Mouse (Mus musculus) testis, postnatal 14 days (tissue): Measurements from ENCODE around the gene Myo5a.

Experiments used
- DNase-seq: peaks from one replicate; pipeline ENCODE4 v3.0.0; 2021; ENCODE audit warnings: low spot score

The Myo5a gene

DNA sequence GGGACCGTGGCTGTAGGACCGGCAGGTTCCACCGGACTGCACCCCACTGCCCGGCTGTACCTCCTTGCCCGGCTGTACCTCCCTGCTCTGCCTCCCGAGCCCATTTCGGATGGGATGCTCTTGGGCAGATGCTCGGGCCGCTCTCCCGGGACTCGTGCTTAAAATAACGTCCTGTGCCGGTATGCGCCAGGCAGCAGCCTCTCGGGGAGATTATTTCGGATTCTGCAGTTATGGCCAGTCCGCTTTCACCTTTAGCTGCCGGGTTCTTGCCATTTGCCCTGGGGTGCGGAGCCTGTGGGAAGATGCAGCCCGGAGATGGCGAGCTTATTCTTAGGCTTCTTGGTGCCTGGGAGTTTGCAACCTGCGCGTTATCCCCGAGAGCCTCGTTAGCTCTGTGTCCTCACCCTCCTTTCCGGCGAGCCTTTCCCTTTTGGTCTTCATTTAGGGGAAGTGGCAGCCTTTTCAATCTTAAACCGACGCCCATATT, 934 bp downstream of the Myo5a start:
- no peak for DNase-seq

DNA sequence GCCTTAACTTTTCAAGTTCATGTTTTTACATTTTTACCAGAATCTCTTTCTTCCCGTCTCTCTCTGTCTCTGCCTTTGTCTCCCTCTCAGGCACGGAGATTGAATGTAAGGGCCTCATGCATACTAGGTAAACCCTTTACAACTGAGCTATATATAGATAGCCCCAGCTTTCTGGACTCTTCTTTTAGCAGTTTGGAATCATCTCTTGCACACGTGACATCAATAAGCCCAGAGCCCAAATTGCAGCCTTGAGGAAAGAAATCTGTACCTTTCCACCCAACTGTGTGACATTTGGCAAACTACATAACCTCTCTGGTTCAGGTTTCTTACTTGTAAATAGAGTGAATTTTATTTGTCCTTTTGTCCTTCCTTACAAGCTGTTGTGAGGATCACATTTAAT, 1.5 kb downstream of the Myo5a start:
- DNase-seq: no peak

DNA sequence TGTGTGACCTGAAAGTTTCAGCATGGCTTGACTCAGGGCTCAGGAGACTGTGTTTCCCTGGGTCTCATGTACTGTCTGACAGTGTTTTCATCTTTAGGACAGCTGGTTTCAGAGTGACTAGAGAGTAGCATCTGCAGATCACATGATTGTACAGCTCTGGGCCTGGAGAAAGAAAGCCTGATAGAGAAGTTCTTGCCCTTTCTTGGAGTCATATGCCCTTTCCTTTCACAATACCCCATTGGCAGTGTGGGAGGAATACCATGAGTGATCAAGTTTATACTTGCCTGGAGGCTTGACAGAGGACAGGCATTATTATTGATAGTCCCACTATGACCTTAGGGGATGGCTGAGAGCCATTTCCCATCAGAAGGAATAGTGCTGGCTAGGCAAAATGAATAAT, 6.4 kb downstream of the Myo5a start:
- DNase-seq: no peak

DNA sequence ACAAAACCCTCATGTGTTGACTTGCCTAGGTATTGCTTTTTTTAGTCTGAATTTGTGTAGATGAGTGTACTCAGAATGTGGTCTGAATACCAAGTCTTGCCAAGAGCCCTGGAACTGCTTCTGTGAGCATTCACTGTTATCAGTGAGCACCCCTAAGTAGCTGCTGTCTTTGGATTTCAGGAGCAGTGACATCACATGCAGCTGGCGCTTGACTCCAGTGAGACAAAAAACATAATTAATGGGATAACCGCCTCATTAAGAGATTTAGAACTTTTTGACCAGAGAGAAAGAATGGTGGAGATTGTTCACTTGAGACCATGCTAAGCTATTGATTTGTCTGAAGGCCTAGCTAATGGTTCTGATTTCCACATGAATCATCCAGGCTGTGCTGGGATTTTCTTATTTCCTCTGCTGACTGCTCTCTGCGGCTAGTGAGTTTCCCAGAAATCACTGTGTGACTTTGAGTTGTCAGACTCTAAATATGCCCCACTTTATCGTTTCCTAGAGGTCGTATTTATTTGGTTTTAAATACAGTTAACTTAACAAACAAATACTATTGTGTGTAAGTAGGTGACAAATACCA, 14.5 kb downstream of the Myo5a start:
- no peak for DNase-seq

DNA sequence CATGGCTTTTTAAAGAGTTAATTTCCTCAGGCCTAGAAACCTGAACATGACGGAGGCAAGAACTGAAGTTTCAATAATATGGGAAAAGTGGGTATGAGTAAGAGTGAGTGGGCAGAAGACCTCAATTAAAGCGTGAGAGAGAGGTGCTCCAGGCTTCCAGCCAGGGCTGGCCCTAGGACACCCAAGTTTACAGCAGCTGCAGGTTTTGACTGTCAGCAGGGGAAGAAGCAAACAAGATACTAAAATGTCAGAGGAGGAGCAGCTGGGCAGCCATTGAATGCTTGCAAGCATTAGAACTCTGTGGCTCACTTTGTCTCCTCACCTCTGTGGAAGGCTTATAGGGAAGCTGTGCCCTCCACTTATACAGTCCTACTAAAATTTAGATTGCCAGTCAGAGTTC, 17.0 kb downstream of the Myo5a start:
- no peak for DNase-seq

DNA sequence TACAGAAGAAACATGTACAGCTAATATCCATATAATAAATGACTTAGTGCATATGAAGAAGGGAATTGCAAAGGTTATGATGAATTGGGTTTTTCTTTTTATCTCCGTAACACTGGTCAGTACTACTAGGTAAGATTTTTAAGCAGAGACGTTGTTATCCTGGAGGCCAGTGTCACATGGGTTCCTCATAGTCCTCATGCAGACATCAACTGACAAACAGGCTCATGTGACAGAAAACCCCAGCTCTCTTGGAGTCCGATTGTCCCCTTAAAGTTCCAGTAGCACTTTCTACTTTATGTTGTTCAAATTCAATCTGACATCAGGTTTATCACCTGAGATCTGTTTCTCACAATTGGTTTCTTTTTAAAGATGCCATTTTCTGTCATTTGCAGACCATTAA, 18.5 kb downstream of the Myo5a start:
- DNase-seq: no peak

DNA sequence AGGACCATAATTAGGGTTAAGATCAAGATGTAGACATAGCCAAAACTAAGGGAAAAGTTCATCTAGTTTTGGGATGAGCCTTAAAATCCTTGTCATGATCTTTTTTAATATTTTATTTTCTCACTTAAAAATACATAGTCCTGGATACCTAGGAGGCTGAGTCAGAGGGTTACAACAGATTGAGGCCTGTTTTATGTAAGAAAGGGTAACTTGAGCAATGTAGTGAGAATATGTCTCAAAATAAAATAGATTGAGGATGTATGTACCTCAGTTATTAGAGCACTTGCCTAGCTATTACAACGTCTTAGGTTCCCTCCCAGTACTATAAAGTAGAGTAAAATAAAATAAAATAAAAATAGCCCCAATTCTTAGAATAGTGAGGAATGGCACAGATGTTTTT, 21.3 kb downstream of the Myo5a start:
- DNase-seq: no peak

DNA sequence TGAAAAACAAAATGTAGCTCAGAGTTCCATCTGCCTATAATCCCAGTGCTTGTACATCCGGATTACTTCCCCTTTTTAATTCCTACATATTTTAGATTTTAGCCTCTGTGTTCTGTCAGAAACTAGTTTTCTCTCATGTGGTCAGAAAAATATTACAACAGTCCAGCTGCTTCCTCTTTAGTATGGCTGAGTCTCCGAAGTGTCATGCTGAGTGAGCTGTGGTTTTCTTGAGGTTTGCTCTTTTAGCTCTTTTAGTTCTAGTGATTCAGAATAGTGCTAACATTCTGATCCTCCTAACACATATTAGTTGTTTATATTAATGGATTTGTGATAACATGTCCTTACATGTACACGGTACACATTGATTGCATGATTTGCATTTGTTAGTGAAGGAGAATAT, 23.9 kb downstream of the Myo5a start:
- DNase-seq: no peak

DNA sequence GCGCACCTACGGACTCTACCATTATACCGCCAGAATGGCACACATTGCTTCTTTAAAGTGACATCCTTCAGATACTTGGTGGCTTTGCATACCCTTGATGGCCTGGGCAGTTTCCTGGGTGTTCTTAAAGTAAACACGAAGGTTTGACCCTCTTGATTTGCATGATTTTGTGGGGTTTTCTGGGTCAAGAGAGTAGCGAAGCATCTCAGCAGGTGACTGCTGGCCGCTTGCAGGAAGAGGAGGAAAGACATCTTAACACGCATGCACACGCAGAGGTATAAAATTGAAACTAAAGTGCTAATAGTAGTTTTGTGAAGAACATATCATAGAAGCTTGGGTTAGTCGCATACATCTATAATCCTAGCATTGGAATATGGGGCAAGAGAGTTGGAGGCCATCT, 28.1 kb downstream of the Myo5a start:
- DNase-seq: no peak

DNA sequence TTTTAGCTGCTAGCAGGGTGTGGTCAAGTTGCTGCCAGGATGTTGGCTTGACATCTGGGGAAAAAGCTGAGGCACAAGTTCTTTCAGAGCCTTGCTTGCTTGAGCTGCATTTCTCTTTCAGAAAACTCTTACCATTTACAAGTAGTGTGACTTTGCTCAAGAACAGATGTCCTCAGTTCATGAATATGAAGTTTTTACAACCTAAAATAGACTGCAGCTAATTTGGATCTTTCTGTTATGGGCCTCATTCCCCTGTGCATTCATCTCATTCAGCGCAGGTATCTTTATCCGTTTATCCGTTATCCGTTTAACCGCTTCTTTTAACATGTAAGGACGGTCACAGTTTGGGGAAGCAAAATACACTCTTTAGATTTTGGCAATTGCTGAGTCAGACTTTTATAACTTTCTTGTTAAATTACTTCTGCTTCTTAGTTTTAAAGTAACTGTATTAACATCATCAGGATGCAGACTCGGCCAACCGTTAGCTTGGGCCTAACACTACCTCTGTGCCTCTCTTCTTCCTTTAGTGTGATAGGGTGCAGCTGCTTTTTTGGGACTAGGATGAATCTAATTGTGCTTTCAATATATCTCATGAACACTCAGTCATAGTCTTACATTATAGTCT, 29.5 kb downstream of the Myo5a start:
- DNase-seq: no peak

DNA sequence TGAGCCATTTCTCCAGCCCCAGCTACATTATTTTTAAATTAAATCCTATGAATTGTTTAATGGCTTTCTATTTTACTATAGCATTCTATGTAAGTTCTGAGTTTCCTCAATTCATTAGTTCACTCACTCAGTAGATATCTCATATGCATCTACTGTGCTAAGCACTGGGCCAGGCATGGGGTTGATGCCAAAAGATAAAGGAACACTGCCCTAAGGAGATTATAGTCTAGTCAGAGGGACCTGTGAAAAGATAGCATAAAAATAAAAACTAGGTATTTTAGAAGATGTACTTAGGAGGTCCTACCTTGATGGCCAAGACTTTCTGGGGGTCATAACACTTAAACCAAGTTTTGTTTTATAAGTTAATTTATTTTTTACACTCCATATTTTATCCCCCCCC, 31.3 kb downstream of the Myo5a start:
- DNase-seq: no peak

DNA sequence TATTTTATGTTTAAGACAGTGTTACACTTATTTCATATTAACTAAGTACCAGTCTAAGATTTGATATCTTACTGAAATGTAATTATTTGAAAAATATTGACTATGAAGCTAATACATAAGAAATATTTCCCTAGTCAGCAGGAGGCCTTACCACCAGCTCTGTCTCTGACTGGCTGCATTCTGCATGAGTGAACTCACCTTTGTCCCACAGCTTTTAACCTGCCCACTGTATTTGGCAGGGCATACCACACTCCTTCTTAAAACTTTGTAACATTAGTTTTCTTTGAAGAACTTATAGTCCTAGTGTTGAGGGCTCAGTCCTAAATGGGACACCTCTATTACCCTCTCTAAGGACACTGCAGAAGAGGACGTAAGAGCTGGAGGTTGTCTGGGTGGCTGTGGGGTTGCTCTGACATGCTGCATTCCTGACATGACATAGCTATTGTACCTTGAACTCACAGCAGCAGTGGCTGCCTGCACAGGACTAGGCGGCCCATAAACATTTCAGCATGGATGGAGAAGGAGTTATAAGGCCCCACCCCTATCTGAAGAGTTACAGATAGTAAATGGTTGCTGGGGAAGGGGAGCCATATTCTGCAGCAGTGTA, 45.9 kb downstream of the Myo5a start:
- DNase-seq: no peak

DNA sequence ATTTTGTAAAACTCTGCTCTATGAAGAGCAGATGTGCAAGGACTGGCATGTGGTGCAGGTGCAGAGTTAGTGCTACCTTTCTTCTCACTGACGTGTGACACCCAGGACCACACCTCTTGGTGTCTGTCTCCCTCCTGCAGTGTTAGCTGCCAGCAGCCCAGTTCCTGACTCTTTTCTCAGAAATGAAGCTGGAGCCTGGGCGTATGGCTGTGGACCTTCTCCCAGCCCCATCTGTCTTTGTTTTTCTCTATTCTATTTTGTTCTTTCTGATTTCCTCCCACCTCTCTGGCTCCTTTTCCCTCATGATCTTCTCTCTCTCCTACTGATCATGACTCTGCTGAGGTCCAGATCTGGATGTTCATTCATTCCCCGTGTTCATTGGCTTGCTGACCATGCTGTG, 50.3 kb downstream of the Myo5a start:
- no peak for DNase-seq

DNA sequence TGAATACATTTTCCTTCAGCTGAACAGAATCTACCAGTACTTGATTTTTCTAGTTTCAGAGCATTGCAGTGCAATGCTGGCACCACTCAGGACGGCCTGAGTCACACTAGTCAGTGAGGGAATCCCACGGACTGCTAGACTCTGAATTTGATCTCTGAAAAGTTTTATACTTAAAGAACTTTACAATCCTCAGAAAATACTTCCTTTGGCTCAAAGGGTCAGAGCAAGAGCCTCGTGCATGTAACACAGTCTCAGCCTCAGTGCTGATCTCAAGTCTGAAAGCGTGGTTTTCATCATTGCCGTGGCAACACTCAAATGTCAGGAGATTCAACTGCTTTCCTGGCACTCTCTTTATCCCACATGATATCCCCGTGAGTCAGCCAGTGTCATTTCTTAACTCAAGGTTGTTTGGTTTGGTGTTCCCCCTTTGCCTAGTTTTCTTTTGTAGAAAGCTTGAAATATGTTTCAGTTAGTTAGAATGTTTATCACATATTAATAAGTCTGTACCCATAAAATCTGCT, 53.4 kb downstream of the Myo5a start:
- DNase-seq: no peak

DNA sequence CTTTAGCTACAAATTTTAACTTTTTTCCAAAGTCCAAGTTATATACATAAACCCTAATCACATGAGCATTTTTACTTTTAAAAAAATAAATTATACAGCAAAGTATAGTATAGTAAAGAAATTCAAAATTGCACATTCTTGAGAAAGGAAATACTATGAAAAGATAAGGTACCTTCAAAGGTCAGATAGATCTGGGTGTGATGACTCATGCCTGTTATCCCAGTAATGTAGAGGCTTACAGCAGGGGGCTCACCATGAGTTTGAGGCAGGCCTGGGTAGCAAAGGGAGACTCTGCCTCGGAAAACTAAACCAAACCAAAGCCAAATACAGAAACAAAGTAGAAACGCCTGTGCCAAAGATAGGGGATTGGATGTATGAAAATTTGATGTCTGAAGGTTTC, 59.7 kb downstream of the Myo5a start:
- no peak for DNase-seq

DNA sequence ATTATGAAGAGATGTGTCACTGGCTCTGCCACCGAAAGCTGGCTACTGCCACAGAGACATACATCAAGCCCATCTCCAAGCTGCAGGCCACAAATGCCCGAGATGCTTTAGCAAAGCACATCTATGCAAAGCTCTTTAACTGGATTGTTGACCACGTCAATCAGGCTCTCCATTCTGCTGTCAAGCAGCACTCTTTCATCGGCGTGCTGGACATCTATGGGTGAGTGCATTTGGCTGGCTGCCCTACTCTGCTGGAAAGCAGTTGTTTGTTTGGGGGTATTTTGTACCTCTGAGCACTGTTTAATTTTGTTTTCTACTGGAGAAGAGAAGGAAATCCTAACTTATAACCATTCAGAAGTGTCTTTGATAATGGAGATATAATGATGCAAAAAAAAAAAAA, 76.1 kb downstream of the Myo5a start:
- DNase-seq: no peak

DNA sequence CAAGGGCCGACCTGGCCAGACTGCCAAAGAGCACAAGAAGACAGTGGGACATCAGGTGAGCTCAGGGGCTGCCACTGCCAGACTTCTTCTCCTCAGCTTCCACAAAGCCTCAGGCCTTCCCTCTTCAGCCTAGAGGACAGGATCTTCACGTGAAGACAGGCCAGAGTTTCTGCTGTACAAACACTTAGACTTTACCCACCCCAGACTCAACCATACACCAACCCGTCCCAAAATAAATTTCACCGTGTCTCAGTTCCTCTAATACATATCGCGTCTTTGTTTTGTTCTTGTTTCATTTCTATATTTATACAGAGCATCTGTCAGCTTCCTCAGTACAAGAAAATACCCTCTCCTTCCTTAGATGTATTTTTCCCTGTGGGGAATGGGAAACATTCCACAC, 89.7 kb downstream of the Myo5a start:
- DNase-seq: no peak

DNA sequence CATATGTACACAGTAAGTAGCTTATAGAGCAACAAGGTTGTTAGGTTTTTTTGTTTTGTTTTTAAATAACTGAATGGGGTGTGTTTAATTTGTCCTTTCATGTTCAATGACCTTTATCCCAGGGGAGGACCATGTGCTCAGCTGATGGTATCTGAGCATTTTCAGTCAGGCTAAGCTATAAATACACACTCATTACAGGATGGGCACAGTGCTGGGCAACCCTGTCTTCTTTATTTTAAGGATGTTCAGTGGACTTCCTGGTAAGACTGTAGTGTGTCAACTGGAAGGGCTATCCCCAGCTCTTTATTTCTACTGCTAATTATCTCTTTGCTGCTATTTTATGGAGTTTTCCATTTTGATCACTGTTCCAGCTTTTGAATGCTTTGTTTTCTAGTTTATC, 92.8 kb downstream of the Myo5a start:
- no peak for DNase-seq

DNA sequence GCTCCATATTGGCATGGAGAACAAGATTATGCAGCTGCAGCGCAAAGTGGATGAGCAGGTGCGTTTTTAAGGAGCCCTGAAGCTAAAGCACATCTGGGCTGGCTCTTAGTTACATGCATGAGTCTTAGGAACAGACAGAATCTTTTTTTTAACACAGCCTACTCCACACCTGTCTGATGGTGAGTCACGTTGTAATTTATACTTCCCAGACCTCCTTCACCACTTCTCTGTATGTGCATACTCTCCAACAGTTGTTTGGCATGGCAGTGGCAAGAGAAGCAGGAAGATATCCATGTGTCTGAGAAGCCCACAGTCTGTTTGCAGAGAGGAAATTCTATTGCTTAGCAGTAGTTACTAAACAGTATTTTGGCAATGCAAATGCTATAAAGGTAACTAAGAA, 100.9 kb downstream of the Myo5a start:
- no peak for DNase-seq

DNA sequence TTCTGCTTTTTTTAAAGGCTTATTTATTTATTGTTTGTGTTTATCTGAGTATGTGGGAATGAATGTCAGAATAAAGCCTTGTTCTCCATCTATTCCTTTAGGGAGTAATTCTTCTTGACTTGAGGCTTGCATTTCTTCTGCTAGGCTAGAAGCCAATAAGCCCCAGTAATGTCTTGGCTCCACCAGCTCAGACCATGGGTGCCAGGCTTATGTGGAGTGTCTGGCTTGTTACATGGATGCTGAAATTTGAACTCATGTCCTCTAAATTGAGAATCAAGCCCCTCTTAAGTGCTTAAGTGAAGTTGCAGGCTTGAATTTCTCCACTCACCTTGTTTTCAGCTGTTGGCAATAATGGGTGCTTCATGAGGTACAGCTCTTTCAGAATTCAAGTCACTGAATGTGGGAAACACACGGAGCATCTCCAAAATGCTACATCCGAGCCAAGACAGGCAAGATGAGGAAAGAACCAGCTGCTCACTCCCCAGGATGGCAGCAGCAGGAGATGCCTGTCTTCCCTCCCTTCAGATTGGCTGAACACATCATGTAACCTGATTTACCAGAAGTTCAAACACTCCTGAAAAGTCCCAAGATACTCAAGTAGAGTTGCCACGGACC, 116.9 kb downstream of the Myo5a start:
- DNase-seq: no peak

DNA sequence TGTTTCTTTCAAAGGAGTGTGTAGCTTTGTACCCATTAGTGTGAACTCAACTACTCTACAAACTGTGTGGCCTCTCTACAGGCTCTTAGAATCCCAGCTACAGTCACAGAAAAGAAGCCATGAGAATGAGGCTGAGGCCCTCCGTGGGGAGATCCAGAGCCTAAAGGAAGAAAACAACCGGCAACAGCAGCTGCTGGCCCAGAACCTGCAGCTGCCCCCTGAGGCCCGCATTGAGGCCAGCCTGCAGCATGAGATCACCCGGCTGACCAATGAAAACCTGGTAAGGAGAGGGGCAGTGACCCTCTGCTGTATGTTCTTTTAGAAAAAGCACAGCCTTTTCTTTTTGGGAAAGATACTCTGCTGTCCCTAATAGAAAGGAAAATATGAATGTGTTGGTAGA, 123.0 kb downstream of the Myo5a start:
- DNase-seq: no peak

DNA sequence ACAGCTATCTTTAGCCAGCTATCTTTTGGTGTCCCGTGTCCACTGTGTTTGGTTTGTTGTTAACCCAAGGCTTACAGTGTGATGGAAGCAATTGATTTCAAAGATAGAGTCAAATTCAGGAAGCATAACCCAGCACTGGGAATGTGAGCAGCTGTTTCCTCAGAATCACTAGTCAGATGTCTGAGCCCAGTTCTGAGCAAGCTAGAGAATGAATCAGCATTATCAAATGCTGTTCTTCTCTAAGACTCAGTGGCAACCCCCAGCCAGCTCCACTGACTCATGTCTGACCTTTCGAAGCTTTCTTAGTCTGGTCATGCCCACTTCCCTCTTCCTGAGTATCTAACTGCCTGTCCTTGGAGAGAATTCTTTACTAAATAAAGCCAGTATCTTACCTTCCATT, 125.5 kb downstream of the Myo5a start:
- no peak for DNase-seq

DNA sequence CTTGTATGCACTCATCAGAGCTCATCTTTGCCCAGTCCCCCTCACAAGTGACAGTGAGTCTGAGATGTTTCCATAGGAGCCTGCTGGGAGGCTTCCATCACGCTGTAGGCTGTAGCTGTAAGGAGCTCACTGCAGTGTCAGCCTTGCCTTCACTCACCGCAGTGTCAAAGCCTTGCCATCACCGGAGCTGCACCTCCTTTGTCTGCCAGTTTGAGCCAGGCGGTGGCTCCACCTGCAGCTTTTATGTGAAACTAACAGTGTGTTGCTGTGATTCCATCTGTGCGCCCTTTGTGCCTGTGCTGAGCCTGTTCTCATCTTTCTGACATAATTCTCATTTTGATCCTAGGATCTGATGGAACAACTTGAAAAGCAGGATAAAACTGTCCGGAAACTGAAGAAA, 126.5 kb downstream of the Myo5a start:
- DNase-seq: no peak
